Mouse (Mus musculus) kidney, postnatal 36 days (tissue): ENCODE results near the gene Mmp23.
A peak's percentile ranks its signal among the peaks of the same experiment; 100 is the strongest.
"Not testable (repeated sequence)": the region's sequence is repeated elsewhere in the genome, so short reads cannot be mapped to it uniquely, and the experiment has no call there.

ENCODE experiments used
- DNase-seq, 2 experiments: peaks; one replicate each; pipeline ENCODE4 v3.0.0; 2021 to 2022; ENCODE audit warnings: mixed read lengths in 2 of 2

Mmp23 gene

GRCm38 (mm10) chr4:155654456-155655298 is 1.5 kb upstream of the Mmp23 start:
- peak in 1 of 2 experiments; percentile 72 for DNase-seq

DNA sequence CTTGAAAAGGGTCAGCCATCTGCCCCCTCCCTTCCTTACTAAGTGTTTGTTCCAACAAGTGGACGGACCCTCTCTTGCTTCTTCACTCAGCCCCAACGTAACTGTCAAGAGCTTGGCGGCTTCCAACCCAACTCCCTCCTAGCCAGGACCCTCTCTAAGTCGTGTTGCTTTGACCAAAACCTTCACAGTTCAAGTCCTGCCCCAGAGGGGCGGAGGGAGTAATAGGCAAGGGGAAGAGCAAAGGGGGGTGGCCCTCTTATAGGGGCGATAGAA is 935 bp upstream of the Mmp23 start:
- no peak for DNase-seq

GRCm38 (mm10) chr4:155653451-155654182 is 433 bp upstream of the Mmp23 start:
- DNase-seq: peak in 1 of 2 experiments; percentile 49

GRCm38 (mm10) chr4:155652283-155653085 is 700 bp downstream of the Mmp23 start:
- DNase-seq: no peak

DNA sequence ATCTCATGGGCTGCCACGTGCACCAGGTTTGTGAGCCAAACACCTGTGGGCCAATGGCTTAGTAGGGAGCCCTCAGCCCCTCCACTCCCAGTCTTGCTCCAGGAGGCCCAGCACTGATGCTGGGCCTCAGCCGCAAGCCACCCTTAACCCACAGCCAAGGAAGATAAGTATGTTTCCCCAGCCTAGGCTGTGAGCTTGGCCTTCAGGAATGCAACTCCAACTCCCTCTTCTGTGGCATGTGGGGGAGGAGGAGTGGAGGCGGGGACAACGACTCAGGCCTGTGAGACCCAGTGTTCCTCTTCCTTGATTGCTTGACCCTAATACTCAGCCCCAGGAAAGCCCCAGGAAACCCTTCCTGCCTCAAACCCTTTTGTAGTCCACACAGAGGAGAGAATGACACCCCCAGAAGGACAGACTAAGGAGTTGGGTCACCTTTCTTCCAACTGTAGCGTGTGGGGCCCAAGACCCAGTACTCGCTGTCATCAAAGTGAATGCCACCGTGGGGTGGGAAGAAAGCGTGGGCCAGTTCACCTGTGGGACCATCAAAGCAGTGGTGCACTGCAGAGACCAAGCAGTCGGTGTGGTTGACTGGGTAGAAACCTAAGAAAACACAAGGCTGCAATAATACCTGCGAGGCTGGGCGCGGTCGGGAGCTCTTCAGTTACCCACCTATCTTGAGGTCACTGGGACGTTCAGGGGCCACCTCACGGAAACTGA is 1.5 kb downstream of the Mmp23 start:
- no peak for DNase-seq

GRCm38 (mm10) chr4:155649355-155649754 is 3.8 kb downstream of the Mmp23 start:
- no peak for DNase-seq

GRCm38 (mm10) chr4:155645721-155646120 is 7.5 kb downstream of the Mmp23 start:
- DNase-seq: no peak

- not testable (repeated sequence) for DNase-seq
These were observed 7.9 kb downstream of the Mmp23 start, which contains the start of gene Gm10563 for GRCm38 (mm10) chr4:155645308-155645707. Gene Gm10563, minus strand, starts transcription at chr4:155645408.

DNA sequence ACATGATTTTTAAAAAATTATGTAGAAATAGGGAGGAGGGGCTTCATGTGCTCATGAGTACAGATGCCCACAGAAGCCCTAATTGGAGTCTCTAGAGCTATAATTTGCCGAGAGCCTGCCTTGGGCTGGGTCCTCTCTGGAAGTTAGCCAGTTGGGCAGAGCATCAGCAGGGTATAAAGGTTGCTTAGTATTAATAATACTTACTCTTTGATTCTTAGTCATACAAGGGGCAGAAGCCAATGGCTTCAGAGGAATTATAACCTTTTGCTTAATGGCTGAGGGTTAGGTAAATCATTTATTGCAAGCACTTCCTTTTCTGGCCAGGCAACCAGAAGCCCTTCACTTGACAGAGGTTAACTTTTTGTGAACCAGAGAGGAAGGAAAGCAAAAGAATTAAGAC is 9.7 kb downstream of the Mmp23 start:
- DNase-seq: peak; percentile 47 to 58

DNA sequence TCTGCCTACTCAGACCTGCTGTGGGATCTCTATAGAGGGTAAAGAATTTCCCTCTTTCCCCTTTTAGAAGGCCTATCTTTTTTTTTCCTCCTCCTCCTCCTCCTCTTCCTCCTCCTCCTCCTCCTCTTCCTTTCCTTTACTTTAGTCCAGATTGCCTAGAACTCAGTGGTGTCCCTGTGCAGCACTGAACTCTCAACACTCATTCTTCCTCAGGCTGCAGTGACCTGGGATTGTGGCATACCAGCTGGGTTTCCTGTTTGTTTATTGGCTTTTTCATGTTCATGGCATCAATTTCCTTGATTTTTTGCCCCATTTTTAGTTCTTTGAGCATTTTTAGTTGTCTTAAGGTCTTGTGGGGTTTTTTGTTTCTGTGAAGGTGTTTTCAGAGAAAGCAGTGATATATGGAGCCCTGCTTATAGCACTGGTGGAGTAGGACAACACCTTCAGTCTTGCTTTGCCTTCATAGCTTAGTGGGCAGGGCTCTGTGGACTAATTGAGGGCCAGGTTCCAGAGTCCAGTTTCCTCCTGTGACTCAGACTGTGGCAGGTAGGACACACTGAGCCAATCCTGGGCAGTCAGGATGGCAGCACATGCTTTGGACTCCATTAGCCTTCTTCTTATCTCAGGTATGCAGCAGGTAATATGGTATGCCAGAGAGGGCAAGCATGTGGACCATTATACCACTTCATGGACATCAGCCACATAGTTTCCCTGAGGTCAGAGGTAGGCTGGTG is 17.3 kb downstream of the Mmp23 start:
- DNase-seq: peak; percentile 23 to 47

DNA sequence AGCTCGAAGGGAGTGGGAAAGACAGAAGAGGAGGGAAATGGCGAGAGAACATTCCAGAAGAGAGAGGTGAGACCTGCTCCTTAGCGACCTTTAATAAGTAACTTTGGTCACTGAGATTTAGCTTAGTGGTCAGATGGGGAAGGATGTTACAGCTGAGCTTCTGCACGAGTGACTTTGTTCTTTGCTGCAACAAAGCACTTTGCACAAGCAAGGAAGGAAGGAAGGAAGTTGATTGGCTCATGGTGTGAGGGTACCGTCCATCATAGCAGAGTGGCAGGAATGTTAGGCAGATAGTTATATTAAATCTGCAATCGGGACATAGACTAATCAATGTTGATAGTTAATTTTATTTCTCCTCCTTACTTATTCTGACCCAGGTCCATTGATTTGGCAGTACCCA is 22.9 kb downstream of the Mmp23 start:
- DNase-seq: no peak

GRCm38 (mm10) chr4:155624338-155625291 is 28.6 kb downstream of the Mmp23 start, which contains the start of gene Cdk11b:
Gene Cdk11b, plus strand, starts transcription at chr4:155624854.
- peak; percentile 96 to 98 for DNase-seq

GRCm38 (mm10) chr4:155618321-155618720 is 34.9 kb downstream of the Mmp23 start:
- DNase-seq: no peak

- DNase-seq: no peak
These were observed 39.9 kb downstream of the Mmp23 start for GRCm38 (mm10) chr4:155613264-155613663.

GRCm38 (mm10) chr4:155611860-155612259 is 41.3 kb downstream of the Mmp23 start:
- DNase-seq: no peak

DNA sequence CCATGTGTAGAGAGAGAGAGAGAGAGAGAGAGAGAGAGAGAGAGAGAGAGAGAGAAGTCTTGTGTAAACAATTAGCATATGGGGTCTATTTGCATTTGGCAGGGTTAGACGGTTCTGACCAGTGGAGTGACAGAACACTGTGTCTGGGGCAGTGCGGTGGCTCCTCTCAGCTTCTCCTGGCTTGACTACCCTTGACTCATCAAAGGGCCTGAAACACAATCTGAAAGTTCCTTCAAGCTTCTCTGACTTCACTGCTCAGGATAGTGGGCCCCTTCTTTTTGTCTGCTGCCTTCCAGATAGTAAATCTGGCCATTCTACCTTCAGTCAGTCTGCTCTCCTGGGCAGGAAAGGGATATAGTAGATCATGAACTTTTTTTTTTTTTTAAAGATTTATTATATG is 46.4 kb downstream of the Mmp23 start:
- no peak for DNase-seq

DNA sequence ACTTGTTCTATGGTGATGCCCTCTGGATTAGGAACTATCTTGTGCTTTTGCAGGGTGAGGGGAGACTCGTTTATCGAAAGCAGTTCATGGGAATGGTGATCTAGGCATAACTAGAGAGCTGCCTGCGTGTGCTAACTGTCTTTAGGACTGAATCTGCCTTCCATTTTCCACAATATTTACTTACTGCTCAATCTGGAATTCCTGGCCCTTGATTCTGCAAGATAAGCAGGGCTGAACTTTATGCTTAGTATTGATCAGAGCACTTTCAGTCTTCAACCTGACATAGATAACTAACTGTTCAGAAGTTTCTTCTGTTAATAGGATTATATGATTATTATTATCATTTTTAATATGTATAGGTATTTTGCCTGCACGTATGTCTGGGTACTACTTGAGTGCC is 48.1 kb downstream of the Mmp23 start:
- DNase-seq: no peak

GRCm38 (mm10) chr4:155603801-155604200 is 49.4 kb downstream of the Mmp23 start:
- no peak for DNase-seq

GRCm38 (mm10) chr4:155602753-155603152 is 50.4 kb downstream of the Mmp23 start:
- DNase-seq: no peak

- DNase-seq: no peak
These were observed 51.2 kb downstream of the Mmp23 start for GRCm38 (mm10) chr4:155601997-155602456.
